Mouse (Mus musculus) limb, embryonic 12.5 days (tissue): ENCODE data around the gene Gucy2c. TPM values are rescaled to one million over a fixed set of nuclear protein-coding genes. Genes with fewer than 3 reads are reported as not detected.
"Not testable (repeated sequence)": the region's sequence is repeated elsewhere in the genome, so short reads cannot be mapped to it uniquely, and the experiment has no call there.

ENCODE experiments used
- ATAC-seq: fragments of 200-750 bp; cut with Nextera tagmentation; 2 replicates; pipeline ENCODE4 v1.8.0; 2017; ENCODE audit warnings: low read depth, moderate TSS enrichment; ENCODE audit not compliant: insufficient number of reproducible peaks, insufficient read depth, low FRiP score, low TSS enrichment
- H3K27ac ChIP-seq: fragments of 300-500 bp; sonication (generic); 2 replicates; pipeline ENCODE4 v1.5.1; 2016; ENCODE audit warnings: mild to moderate bottlenecking, moderate library complexity
- H3K27me3 ChIP-seq: fragments of 300-500 bp; sonication (generic); 2 replicates; pipeline ENCODE4 v1.6.1; 2016; ENCODE audit warnings: mild to moderate bottlenecking, moderate library complexity
- H3K36me3 ChIP-seq: fragments of 300-500 bp; sonication (generic); 2 replicates; pipeline ENCODE4 v1.6.1; 2016; ENCODE audit warnings: mild to moderate bottlenecking, moderate library complexity
- H3K4me1 ChIP-seq: fragments of 300-500 bp; sonication (generic); replicated peaks from 2 replicates; pipeline ENCODE4 v1.6.1; 2016
- H3K4me2 ChIP-seq: fragments of 300-500 bp; sonication (generic); 2 replicates; pipeline ENCODE4 v1.6.1; 2016; ENCODE audit warnings: mild to moderate bottlenecking, moderate library complexity
- H3K4me3 ChIP-seq: fragments of 300-500 bp; sonication (generic); replicated peaks from 2 replicates; pipeline ENCODE4 v1.5.1; 2016; ENCODE audit warnings: mild to moderate bottlenecking
- H3K9ac ChIP-seq: fragments of 300-500 bp; sonication (generic); replicated peaks from 2 replicates; pipeline ENCODE4 v1.6.1; 2016; ENCODE audit warnings: mild to moderate bottlenecking, moderate library complexity
- H3K9me3 ChIP-seq: fragments of 300-500 bp; sonication (generic); 2 replicates; pipeline ENCODE4 v1.6.1; 2016; ENCODE audit warnings: mild to moderate bottlenecking, moderate library complexity
- WGBS: fragments of 180-500 bp; shearing (Covaris S2); methylation state at CpG from one replicate; pipeline ENCODE4 v1.1.7; 2016; 5-methylcytosine and 5-hydroxymethylcytosine counted together
- polyA plus RNA-seq: library from polyadenylated mRNA; unstranded; fragments of >200 nt; fragmentation: Nextera tagmentation; extraction: Ambion mirVana; gene quantifications from 2 replicates; pipeline ENCODE4 v1.2.1, GENCODE M21; 2016

Gene Gucy2c
- polyA plus RNA-seq, 1 experiment from 2014 or later = not detected

DNA sequence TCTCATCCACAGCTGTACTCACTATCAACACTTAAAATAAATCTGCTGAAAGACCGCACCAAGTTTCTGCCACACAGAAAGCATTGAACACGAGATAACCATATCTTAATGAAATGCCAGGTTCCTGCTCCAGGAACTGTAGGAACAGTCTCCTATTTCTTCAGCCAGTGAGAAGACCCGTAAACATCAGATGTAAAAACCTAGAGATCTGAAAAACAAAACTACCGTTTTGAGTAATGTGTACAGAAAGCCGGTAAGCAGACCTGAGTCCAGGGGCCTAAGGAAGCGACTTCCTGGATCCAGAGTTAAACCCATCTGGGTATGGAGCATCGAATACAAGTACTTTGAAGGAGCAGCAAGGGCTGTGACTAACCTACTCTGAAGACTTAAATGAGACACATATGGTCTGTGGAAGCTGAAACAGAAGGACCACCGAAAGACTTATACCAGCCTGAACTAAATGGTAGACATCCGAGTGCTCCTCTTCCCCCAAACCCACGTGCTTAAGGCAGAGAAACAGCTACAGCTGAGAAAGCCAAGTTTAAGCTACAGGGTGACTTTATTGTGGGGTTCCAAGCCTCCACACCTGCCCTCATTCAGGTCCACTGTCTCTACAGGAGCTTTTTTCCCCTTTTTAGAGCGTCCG is 21.7 kb upstream of the Gucy2c start:
- WGBS = 19% methylated on average over 12 of the region's 12 CpGs
- H3K9ac ChIP-seq = peak overlapping the region; percentile 96
- no peaks in the 10 kb centered on the region for H3K9me3 ChIP-seq
- peak overlapping the region; percentile 63 for H3K4me3 ChIP-seq
- H3K4me1 ChIP-seq = peaks cover 18% of the 10 kb centered on the region
- H3K27ac ChIP-seq = peak overlapping the region; percentile 100
- peak overlapping the region; percentile 60 for H3K4me2 ChIP-seq
- no peak for ATAC-seq
- no peaks in the 10 kb centered on the region for H3K27me3 ChIP-seq
- H3K36me3 ChIP-seq = no peaks in the 10 kb centered on the region

DNA sequence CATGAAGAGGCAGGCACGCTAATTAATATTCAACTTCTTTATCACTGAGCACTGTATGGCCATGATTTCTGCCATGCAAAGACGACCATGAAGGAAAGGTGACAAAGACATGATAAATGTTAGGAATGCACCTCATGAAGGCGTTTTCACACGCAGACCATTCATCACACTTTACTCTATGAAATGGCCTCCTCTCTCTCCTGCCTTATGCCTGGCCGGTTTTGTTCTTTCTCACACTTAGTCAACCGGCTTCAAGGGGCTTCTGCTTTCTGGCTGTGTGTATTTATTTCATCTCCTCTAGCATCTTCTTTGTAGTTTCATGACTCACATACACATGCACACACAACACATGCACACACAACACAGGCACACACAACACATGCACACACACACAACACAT is 19.7 kb upstream of the Gucy2c start:
- WGBS = 87% methylated on average over 6 of the region's 6 CpGs
- Histone ChIP-seq H3K36me3 (no peaks in the 10 kb centered on the region), H3K9me3 (no peaks in the 10 kb centered on the region), H3K27me3 (no peaks in the 10 kb centered on the region), H3K27ac (no peak overlapping the region), H3K9ac (no peak overlapping the region), H3K4me1 (peaks cover 13% of the 10 kb centered on the region), H3K4me2 (no peak overlapping the region), H3K4me3 (no peak overlapping the region)
- no peak for ATAC-seq

DNA sequence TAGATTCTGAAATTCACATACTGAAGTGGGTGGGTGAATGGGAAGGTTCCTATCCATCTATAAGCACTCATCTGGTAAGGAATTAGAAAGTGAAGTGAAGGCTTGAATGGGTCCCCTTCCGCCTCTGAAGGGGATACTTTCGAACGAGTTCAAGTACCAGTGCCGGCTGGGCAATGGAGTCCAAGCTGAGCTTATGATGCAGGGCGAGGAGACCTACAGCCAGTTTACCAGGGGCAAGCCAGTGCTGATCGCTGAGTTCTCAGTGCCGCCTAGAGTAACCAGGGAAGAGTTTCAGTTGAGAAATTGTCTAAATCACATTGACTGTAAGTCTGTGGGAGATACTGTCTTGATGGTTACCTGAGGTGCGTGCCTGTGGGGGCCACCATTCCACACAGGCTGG is 19.1 kb upstream of the Gucy2c start:
- Histone ChIP-seq H3K4me1 (peaks cover 13% of the 10 kb centered on the region), H3K9me3 (no peaks in the 10 kb centered on the region), H3K36me3 (no peaks in the 10 kb centered on the region), H3K4me2 (no peak overlapping the region), H3K27me3 (no peaks in the 10 kb centered on the region), H3K27ac (no peak overlapping the region), H3K4me3 (no peak overlapping the region), H3K9ac (no peak overlapping the region)
- WGBS = 89% methylated on average over 8 of the region's 8 CpGs
- ATAC-seq = no peak

DNA sequence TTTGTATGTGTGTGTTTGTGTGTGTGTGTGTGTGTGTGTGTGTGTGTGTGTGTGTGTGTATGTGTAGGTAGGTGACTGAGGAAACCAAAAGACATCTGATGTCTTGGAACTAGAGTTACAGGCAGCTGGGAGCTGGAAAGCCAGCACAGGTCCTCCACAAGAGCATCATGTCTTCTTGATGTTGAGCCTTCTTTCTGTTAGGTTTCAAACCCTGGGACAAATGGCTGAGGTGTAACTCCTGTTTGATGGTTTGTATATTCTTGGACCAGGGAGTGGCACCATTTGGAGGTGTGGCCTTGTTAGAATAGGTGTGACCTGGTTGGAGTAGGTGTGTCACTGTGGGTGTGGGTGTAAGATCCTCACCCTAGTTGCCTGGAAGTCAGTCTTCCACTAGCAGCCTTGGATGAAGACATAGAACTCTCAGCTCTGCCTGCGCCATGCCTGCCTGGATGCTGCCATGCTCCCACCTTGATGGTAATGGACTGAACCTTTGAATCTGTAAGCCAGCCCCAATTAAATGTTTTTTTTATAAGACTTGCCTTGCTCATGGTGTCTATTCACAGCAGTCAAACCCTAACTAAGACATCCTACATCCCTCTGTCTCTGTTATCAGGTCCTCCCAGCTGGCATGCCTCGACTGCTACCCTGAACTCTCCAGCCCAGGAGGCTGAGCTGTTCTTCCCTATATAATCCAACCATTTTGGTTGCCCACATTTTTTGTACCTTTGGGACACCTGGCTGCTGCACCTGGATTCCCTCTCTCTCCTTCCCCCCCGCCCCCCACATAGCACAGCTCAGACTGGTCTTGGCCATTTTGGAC is 16.5 kb upstream of the Gucy2c start:
- H3K27me3 ChIP-seq, H3K9me3 ChIP-seq, H3K9ac ChIP-seq, ATAC-seq, H3K4me2 ChIP-seq, H3K4me3 ChIP-seq, H3K27ac ChIP-seq, H3K36me3 ChIP-seq: not testable (repeated sequence)
- peaks cover 12% of the 10 kb centered on the region for H3K4me1 ChIP-seq
- 86% methylated on average over 3 of the region's 3 CpGs for WGBS

DNA sequence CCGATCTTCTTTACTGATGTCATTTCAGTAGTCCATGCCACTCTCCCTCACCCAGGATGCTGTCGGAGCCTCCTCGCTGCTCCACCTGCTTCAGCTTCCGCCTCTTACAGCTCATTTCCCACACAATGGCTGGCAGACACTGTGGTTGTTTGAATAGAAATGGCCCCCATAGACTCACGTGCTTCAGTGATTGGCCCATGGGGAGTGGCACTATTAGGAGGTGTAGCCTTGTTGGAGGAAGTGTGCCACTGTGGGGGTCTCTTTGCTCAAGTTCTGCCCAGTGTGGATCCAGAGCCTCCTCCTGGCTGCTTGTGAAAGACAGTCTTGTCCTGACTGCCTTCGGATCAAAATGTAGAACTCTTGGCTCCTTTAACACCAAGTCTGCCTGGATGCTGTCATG is 14.3 kb upstream of the Gucy2c start:
- ATAC-seq = no peak
- H3K4me1 ChIP-seq = peaks cover 12% of the 10 kb centered on the region
- no peak overlapping the region for H3K4me3 ChIP-seq
- no peaks in the 10 kb centered on the region for H3K9me3 ChIP-seq
- no peak overlapping the region for H3K9ac ChIP-seq
- WGBS = 68% methylated on average over 6 of the region's 6 CpGs
- H3K27me3 ChIP-seq = no peaks in the 10 kb centered on the region
- H3K36me3 ChIP-seq = no peaks in the 10 kb centered on the region
- H3K4me2 ChIP-seq = no peak overlapping the region
- H3K27ac ChIP-seq = no peak overlapping the region

DNA sequence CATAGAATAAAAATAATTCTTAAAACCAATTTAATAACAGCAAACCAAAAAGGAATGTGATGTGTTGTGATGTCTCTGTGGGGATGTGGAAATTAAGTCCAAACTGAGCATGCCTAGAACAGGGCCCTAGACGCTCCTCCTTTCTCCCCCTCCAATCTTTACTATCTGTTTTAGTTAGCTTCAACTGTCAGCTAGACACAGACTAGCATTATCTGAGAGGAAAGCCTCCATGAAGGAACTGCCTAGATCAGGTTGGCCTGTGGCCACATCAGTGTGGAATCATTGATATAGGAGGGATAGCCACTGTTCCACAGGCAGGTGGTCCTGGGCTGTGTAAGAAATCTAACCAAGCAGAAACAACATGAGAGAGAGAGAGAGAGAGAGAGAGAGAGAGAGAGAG is 13.5 kb upstream of the Gucy2c start:
- H3K27me3 ChIP-seq = no peaks in the 10 kb centered on the region
- no peak overlapping the region for H3K4me2 ChIP-seq
- no peak overlapping the region for H3K4me3 ChIP-seq
- 50% methylated on average over 1 of the region's 1 CpGs for WGBS
- H3K27ac ChIP-seq = no peak overlapping the region
- H3K4me1 ChIP-seq = peaks cover 12% of the 10 kb centered on the region
- H3K9ac ChIP-seq = no peak overlapping the region
- ATAC-seq = no peak
- no peaks in the 10 kb centered on the region for H3K36me3 ChIP-seq
- no peaks in the 10 kb centered on the region for H3K9me3 ChIP-seq

DNA sequence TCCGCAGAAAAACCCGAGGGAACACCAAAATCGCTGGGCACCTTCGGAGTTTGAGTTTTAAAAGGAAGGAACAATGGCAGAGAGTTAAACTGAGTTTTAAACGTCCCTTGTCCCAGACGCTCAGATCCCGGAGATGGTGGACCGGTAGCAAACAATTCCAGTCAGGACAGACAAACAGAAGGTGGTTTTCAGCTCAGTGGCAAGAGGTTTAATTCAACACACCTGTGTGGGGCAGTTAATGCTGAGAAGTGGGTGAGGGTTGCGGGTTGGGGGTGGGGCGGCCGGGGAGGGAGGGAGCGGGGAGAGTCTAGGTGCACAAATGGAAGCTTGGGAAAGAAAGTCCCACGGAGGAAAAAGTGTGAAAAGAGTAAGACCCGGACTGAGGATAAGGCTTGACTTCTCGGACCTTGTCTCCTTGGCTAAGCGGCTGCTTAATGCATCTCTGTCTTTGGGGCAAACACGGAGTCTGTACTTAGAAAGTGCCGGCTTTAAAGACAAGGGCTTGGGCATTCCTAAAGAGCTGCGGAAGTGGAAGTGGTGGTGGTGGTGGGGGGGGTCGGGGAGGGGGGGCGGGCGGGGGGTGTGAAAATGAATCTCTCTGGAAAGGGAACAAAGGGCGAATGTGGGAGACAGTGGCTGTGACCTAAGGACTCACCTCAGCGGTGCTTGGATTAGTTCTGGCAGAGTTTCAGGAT is 12.4 kb upstream of the Gucy2c start:
- no peaks in the 10 kb centered on the region for H3K36me3 ChIP-seq
- H3K4me2 ChIP-seq = peak overlapping the region; percentile 77
- H3K9ac ChIP-seq = peak overlapping the region; percentile 47
- peak overlapping the region; percentile 56; the same call in 1 of the 2 replicates for H3K27ac ChIP-seq
- H3K9me3 ChIP-seq = no peaks in the 10 kb centered on the region
- peak overlapping the region; percentile 41 for H3K4me3 ChIP-seq
- H3K27me3 ChIP-seq = no peaks in the 10 kb centered on the region
- ATAC-seq = no peak
- WGBS = 2% methylated on average over 23 of the region's 24 CpGs
- peaks cover 12% of the 10 kb centered on the region for H3K4me1 ChIP-seq

DNA sequence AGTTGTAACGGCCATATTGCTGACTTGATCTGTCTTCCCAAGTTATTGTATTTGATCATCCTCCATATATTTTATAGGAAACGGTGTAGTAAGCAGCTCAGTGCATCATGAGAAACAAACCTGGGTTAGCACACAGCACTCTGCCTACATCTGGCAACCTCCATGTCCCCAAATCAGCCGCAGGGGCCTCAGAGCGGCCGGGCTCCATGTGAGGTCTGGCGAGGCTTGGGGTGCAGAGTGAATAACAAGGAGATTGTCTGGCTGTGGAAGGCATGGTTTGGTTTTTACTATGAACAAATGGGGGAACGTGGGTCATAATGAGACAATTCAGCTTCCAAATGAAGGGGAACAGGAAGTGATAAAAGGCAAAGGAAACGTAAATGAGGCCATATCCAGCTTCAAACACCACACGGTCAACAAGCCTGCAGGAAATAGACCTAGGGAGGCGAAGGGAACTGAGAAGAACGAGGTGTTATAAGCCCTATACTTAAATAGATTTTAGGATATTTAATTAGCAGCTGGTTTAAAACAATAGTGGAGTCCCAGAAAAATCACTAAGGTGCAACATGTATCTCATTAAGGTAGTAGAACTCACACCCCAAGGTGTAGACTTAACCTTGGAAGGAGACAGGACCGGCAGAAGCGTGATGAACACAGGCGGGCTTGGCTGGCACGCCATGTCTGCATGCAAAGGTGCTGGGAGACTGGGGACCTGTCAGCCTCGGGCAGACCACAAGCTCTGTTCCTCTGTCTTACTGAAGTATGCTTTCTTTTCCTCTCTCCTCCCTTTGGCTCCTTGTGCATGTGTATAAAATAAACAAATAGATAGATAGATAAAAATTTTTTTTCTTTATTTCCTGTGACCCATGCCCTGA is 11.6 kb upstream of the Gucy2c start:
- Histone ChIP-seq H3K4me2 (peak overlapping the region; percentile 77), H3K36me3 (no peaks in the 10 kb centered on the region), H3K9me3 (no peaks in the 10 kb centered on the region), H3K4me1 (peaks cover 12% of the 10 kb centered on the region), H3K4me3 (peak overlapping the region; percentile 41), H3K9ac (peak overlapping the region; percentile 47), H3K27ac (peak overlapping the region; percentile 56), H3K27me3 (no peaks in the 10 kb centered on the region)
- WGBS = 12% methylated on average over 16 of the region's 16 CpGs
- ATAC-seq = peak; percentile 43; the same call in 1 of the 2 replicates

DNA sequence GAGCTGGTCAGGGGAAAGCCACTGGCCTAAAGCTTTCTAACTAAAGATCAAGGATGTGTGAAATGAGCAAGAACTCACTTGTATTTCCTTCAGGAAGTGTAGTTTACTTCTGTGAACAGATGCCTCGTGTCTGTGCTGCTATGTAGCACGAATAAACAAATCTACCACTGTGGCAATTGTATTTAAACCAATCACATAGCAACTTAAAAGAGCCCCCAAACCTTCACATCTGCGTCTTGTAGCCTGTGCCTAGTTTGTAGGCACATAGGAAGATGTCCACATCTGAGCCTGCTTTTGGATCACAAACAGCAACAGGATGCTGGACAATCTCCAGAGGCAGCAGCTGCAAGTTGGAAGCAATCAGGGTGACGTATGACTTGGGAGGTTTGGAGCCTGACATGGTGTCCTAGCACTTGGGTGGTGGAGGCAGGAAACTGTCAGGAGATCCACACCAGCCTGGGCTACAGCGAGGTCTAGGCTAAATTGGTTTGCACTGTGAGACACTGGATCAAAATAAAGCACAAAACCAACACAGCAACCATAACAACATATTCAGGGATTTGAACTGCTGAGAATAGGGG is 7.9 kb upstream of the Gucy2c start:
- Histone ChIP-seq H3K4me3 (no peak overlapping the region), H3K27ac (no peak overlapping the region), H3K4me2 (no peak overlapping the region), H3K27me3 (no peaks in the 10 kb centered on the region), H3K9me3 (0 out of 2 replicates have a peak, but pooled peaks cover 2% of the 10 kb centered on the region), H3K9ac (no peak overlapping the region), H3K36me3 (no peaks in the 10 kb centered on the region), H3K4me1 (peaks cover 12% of the 10 kb centered on the region)
- ATAC-seq = no peak
- 58% methylated on average over 5 of the region's 5 CpGs for WGBS

DNA sequence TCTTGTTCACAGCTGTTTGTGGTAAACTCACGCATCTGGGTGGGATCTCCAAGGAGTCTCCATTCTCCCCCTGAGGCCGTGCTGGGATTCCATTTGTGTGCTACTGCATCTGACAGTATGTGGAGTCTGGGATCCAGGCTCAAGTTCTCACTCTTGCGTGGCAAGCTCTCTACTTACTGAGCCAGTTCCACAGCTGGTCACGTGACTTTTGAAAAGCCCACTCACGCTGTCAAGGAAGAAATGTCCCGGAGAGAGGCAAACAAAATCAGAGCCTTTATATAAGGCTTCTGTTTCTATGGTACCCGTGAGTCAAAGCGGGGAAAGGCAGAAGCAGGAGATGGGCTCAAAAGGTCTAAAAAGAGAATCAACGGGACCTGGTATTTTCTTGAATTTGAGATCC is 1.2 kb upstream of the Gucy2c start:
- no peak overlapping the region for H3K27ac ChIP-seq
- no peak for ATAC-seq
- H3K27me3 ChIP-seq = no peaks in the 10 kb centered on the region
- no peak overlapping the region for H3K4me3 ChIP-seq
- no peaks in the 10 kb centered on the region for H3K36me3 ChIP-seq
- 0 out of 2 replicates have a peak, but pooled peaks cover 5% of the 10 kb centered on the region for H3K9me3 ChIP-seq
- no peak overlapping the region for H3K9ac ChIP-seq
- 80% methylated on average over 9 of the region's 9 CpGs for whole genome bisulfite sequencing
- H3K4me2 ChIP-seq = no peak overlapping the region
- peaks cover 9% of the 10 kb centered on the region for H3K4me1 ChIP-seq
